18 mouse cellular contexts compared by ENCODE assay signal in the genomic region with DNA sequence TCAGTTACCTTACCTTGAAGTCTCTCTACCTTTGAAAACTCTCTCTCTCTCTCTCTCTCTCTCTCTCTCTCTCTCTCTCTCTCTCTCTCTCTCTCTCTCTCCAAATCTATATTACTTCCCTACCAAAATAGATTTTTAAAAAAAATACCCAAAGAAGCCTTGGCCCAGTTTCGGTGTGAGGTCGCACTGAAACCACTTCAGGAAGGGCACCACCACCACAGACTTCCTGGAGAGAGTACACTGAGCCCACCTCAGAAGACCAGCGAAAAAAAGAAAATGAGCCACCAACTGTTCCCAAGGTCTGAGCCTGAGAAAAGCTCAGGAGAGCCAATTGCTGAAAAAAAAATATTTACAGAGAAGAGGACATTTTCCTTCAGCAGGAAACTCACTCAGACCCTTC.
DNase-seq lines count a peak whose midpoint lies in the region; ATAC-seq lines count a peak whose summit lies in the region.
"Had no signal": no experiment of that assay in that cellular context is flagged by ENCODE, and none has a peak within 500 bp of the region (broad histone marks: within the 10 kb centered on the region; RNA-seq: fewer than 3 reads in every experiment).

No protein-coding gene starts in this region.

- peak; percentile 90 for ATAC-seq in common myeloid progenitor, adult 5-6 weeks (replicated peaks; ENCODE audit: low read depth, poor library complexity, severe bottlenecking)
- ATAC-seq: forebrain, embryonic 14.5 days; forebrain, postnatal 0 days; hindbrain, postnatal 0 days; intestine, postnatal 0 days had no signal

- peak; percentile 36 for DNase-seq in CD4-positive helper T cell, adult 2 months (ENCODE audit: low read depth, low spot score)
- DNase-seq in induced T-regulatory cell, adult 2 months (ENCODE audit: low read depth) = peak; percentile 38
- no peak for DNase-seq in lung, postnatal 14 days
- DNase-seq in cerebellum, adult 9-11 months = no peak
- no peak for DNase-seq in cerebellum, adult 11-12 months
- DNase-seq: adrenal gland, adult 2 months; adrenal gland, postnatal 14 days; cerebellum, adult 11 months; cerebellum, adult 8-10 months; cerebellum, postnatal 14 days; forebrain, postnatal 0 days; gastrocnemius, postnatal 25 days; heart, postnatal 10 days; heart, postnatal 36 days had no signal

Comparison
In these comparisons a context has a peak if more than half of its experiments do, and no peak if none do; other contexts are left out.
1. DNase-seq: peak in CD4-positive helper T cell, adult 2 months (single experiment) and induced T-regulatory cell, adult 2 months (single experiment); none in lung, postnatal 14 days (single experiment), cerebellum, adult 9-11 months (single experiment) and cerebellum, adult 11-12 months (single experiment).